Mouse (Mus musculus) adrenal gland, postnatal 0 days (tissue): ENCODE measurements around the gene Yipf7. TPM values are rescaled to one million over a fixed set of nuclear protein-coding genes. Genes with fewer than 3 reads are reported as not detected.

ENCODE experiments used
- polyA plus RNA-seq: library from polyadenylated mRNA; unstranded; fragments of >200 nt; fragmentation: Nextera tagmentation; extraction: Ambion mirVana; gene quantifications from 2 replicates; pipeline ENCODE4 v1.2.1, GENCODE M21; 2015

The Yipf7 gene
- 0.14 TPM in 1 of 2 replicates, not detected in the other for polyA plus RNA-seq

GRCm38 (mm10) chr5:69542489-69542888 is at the start of gene Yipf7:
TSS of gene Yipf7 (minus strand) at chr5:69542648.

DNA sequence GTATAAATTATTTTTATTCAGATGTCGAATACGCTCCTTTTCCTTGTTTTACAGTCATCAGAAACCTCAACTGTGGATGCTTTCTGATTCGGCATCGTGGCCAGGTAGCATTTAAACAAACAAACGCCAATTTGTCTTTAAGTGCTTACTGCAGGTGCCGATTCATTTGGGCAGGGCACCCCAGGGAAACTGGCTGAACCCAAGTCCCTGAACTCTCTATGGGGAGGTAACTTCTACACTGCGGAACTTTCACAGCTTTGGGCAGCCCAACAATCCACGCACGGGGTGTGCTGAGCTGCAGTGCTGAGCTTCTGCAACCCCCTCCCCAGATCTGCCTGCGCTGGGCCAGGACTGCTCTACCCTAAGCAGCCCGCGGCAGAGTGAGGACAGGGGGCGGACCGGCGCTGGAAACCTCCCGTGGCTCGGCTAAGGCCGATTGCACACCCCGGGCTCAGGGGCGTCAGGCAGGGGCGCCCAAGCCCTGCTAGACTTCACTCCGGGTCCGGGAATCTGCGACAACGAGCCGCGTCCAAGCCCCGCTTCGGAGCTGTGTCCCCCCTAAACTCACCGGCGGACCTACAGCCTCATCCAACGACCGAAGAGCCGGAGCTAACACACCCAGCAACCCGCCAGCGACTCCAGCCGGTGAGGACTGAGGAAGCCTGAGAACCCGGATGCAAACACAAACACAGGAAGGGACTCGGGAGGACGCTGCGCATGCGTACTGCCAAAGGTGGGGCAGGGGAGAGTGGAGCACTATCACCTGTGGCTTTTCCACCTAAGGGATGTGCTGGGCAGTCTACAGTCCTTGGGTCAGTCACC is 49.4 kb upstream of the Yipf7 start, which contains the start of gene Gnpda2:
TSS of gene Gnpda2 (minus strand) at position 701 of the 822 bp plus-strand sequence.

GRCm38 (mm10) chr5:69556628-69557403 is 14.4 kb upstream of the Yipf7 start, which contains the start of gene Guf1:
TSS of gene Guf1 (plus strand) at chr5:69556923.

Other genes with a start within 250 kb of the Yipf7 start
- 0.59 and 1.2 TPM in 2 replicates for gene Kctd8, start 201.0 kb downstream of the Yipf7 start, polyA plus RNA-seq
- gene Guf1, start 14.3 kb upstream of the Yipf7 start, polyA plus RNA-seq = 18.2 and 40.9 TPM in 2 replicates
- 117 TPM in 2 replicates for gene Gnpda2, start 49.7 kb upstream of the Yipf7 start, polyA plus RNA-seq